Mouse (Mus musculus) left cerebral cortex, postnatal 14 days (tissue): ENCODE data around the gene Zic5. TPM values are rescaled to one million over a fixed set of nuclear protein-coding genes. Genes with fewer than 3 reads are reported as not detected.

Source experiments
- total RNA-seq, 2 experiments: library from RNA; stranded (reverse); gene quantifications; 2 replicates each; pipeline ENCODE4 v1.2.3; 2021

The Zic5 gene
- total RNA-seq, 2 experiments from 2014 or later: 3.2 to 4.7 TPM

Other genes with a start within 250 kb of the Zic5 start
- under 1 TPM in 1 of 2 experiments, not detected in 1; 0.18 TPM for gene Gm5089, start 14.6 kb downstream of the Zic5 start, total RNA-seq
- 10 to 100 TPM; 20.1 to 22.1 TPM for gene Zic2, start 9.8 kb upstream of the Zic5 start, total RNA-seq
- gene Gm10837, start 24.9 kb upstream of the Zic5 start, total RNA-seq: under 1 TPM in 1 of 2 experiments, not detected in 1; 0.31 TPM
- gene Pcca, start 68.6 kb upstream of the Zic5 start, total RNA-seq: 10 to 100 TPM; 30.2 to 34.4 TPM